Mouse (Mus musculus): ENCODE data around the gene Gadd45a.
A peak's percentile ranks its signal among the peaks of the same experiment; 100 is the strongest.
"Not testable (repeated sequence)": the region's sequence is repeated elsewhere in the genome, so short reads cannot be mapped to it uniquely, and the experiment has no call there.

Gene Gadd45a

GRCm38 (mm10) chr6:67048880-67049694 is 11.8 kb upstream of the Gadd45a start:
- no peak for DNase-seq (ENCODE audit: extremely low spot score, low spot score)

- no peak for DNase-seq (ENCODE audit: extremely low spot score, low spot score)
Measured at GRCm38 (mm10) chr6:67048052-67048691, 10.9 kb upstream of the Gadd45a start.

GRCm38 (mm10) chr6:67046937-67047336 is 9.7 kb upstream of the Gadd45a start:
- no peak for DNase-seq (ENCODE audit: extremely low spot score, low spot score)

GRCm38 (mm10) chr6:67045424-67045823 is 8.2 kb upstream of the Gadd45a start:
- no peak for DNase-seq (ENCODE audit: extremely low spot score, low spot score)

GRCm38 (mm10) chr6:67040904-67041410 is 3.7 kb upstream of the Gadd45a start:
- DNase-seq (ENCODE audit: extremely low spot score, low spot score), result no peak

GRCm38 (mm10) chr6:67038964-67039363 is 1.7 kb upstream of the Gadd45a start:
- no peak for DNase-seq (ENCODE audit: extremely low spot score, low spot score)

- DNase-seq (ENCODE audit: extremely low spot score, low spot score), result peak; percentile 81
Measured at GRCm38 (mm10) chr6:67036356-67036811, 873 bp downstream of the Gadd45a start.

GRCm38 (mm10) chr6:67035388-67036299 is 1.6 kb downstream of the Gadd45a start:
- peak; percentile 34 for DNase-seq (ENCODE audit: extremely low spot score, low spot score)

GRCm38 (mm10) chr6:67034331-67035130 is 2.7 kb downstream of the Gadd45a start:
- no peak for DNase-seq (ENCODE audit: extremely low spot score, low spot score)

- DNase-seq (ENCODE audit: extremely low spot score, low spot score), result no peak
Measured at GRCm38 (mm10) chr6:67033604-67034003, 3.7 kb downstream of the Gadd45a start.

GRCm38 (mm10) chr6:67032972-67033371 is 4.3 kb downstream of the Gadd45a start:
- DNase-seq (ENCODE audit: extremely low spot score, low spot score), result not testable (repeated sequence)

GRCm38 (mm10) chr6:67032551-67032950 is 4.7 kb downstream of the Gadd45a start:
- not testable (repeated sequence) for DNase-seq (ENCODE audit: extremely low spot score, low spot score)

GRCm38 (mm10) chr6:67030846-67031245 is 6.4 kb downstream of the Gadd45a start:
- DNase-seq (ENCODE audit: extremely low spot score, low spot score), result no peak

- DNase-seq (ENCODE audit: extremely low spot score, low spot score), result no peak
Measured at GRCm38 (mm10) chr6:67030416-67030815, 6.8 kb downstream of the Gadd45a start.

- DNase-seq (ENCODE audit: extremely low spot score, low spot score), result no peak
Measured at GRCm38 (mm10) chr6:67029987-67030386, 7.3 kb downstream of the Gadd45a start.

GRCm38 (mm10) chr6:67029312-67029950 is 7.8 kb downstream of the Gadd45a start:
- DNase-seq (ENCODE audit: extremely low spot score, low spot score), result no peak

GRCm38 (mm10) chr6:67027438-67028142 is 9.7 kb downstream of the Gadd45a start:
- DNase-seq (ENCODE audit: extremely low spot score, low spot score), result no peak

- DNase-seq (ENCODE audit: extremely low spot score, low spot score), result no peak
Measured at GRCm38 (mm10) chr6:67026661-67027060, 10.6 kb downstream of the Gadd45a start.

- no peak for DNase-seq (ENCODE audit: extremely low spot score, low spot score)
Measured at GRCm38 (mm10) chr6:67023729-67024128, 13.5 kb downstream of the Gadd45a start.
